Mouse (Mus musculus) neural tube, embryonic 13.5 days (tissue): Measurements from ENCODE around the gene 1190005I06Rik. TPM values are rescaled to one million over a fixed set of nuclear protein-coding genes. Genes with fewer than 3 reads are reported as not detected.

ENCODE experiments used
- ATAC-seq: fragments of 200-750 bp; cut with Nextera tagmentation; 2 replicates; pipeline ENCODE4 v1.8.0; 2017; ENCODE audit warnings: low read depth, mild to moderate bottlenecking, moderate TSS enrichment, moderate library complexity
- H3K27ac ChIP-seq: fragments of 300-500 bp; sonication (generic); replicated peaks from 2 replicates; pipeline ENCODE4 v1.5.1; 2015; ENCODE audit warnings: moderate library complexity, mild to moderate bottlenecking, inconsistent platforms
- H3K27me3 ChIP-seq: fragments of 300-500 bp; sonication (generic); 2 replicates; pipeline ENCODE4 v1.6.1; 2015; ENCODE audit warnings: mild to moderate bottlenecking, inconsistent platforms
- H3K36me3 ChIP-seq: fragments of 300-500 bp; sonication (generic); 2 replicates; pipeline ENCODE4 v1.6.1; 2015; ENCODE audit warnings: mild to moderate bottlenecking, inconsistent platforms
- H3K4me1 ChIP-seq: fragments of 300-500 bp; sonication (generic); replicated peaks from 2 replicates; pipeline ENCODE4 v1.6.1; 2015; ENCODE audit warnings: inconsistent platforms
- H3K4me2 ChIP-seq: fragments of 300-500 bp; sonication (generic); 2 replicates; pipeline ENCODE4 v1.6.1; 2015; ENCODE audit warnings: inconsistent platforms, mild to moderate bottlenecking, moderate library complexity
- H3K4me3 ChIP-seq: fragments of 300-500 bp; sonication (generic); 2 replicates; pipeline ENCODE4 v1.5.1; 2015; ENCODE audit warnings: mild to moderate bottlenecking, inconsistent platforms
- H3K9ac ChIP-seq: fragments of 300-500 bp; sonication (generic); 2 replicates; pipeline ENCODE4 v1.6.1; 2015; ENCODE audit warnings: moderate library complexity, mild to moderate bottlenecking, inconsistent platforms
- H3K9me3 ChIP-seq: fragments of 300-500 bp; sonication (generic); 2 replicates; pipeline ENCODE4 v1.6.1; 2016; ENCODE audit warnings: inconsistent platforms
- WGBS: fragments of 180-500 bp; shearing (Covaris S2); methylation state at CpG from one replicate; pipeline ENCODE4 v1.1.7; 2015; 5-methylcytosine and 5-hydroxymethylcytosine counted together
- polyA plus RNA-seq: library from polyadenylated mRNA; unstranded; fragments of >200 nt; fragmentation: Nextera tagmentation; extraction: Ambion mirVana; gene quantifications from 2 replicates; pipeline ENCODE4 v1.2.1, GENCODE M21; 2015

The 1190005I06Rik gene
- polyA plus RNA-seq, 1 experiment from 2014 or later = 6.9 TPM

- peaks cover 59% of the 10 kb centered on the region for H3K4me1 ChIP-seq
- peak overlapping the region; percentile 93 for H3K4me2 ChIP-seq
- 0 out of 2 replicates have a peak overlapping the region, but pooled peaks have one; percentile 13 for H3K27ac ChIP-seq
- ATAC-seq = no peak
- no peaks in the 10 kb centered on the region for H3K9me3 ChIP-seq
- H3K4me3 ChIP-seq = peak overlapping the region; percentile 95; the same call in 1 of the 2 replicates
- H3K9ac ChIP-seq = peak overlapping the region; percentile 88; the same call in 1 of the 2 replicates
- no peaks in the 10 kb centered on the region for H3K27me3 ChIP-seq
- H3K36me3 ChIP-seq = peaks cover 13% of the 10 kb centered on the region
- 77% methylated on average over 3 of the region's 3 CpGs for WGBS
These were observed 18.5 kb upstream of the 1190005I06Rik start for GRCm38 (mm10) chr8:120665726-120666455.

DNA sequence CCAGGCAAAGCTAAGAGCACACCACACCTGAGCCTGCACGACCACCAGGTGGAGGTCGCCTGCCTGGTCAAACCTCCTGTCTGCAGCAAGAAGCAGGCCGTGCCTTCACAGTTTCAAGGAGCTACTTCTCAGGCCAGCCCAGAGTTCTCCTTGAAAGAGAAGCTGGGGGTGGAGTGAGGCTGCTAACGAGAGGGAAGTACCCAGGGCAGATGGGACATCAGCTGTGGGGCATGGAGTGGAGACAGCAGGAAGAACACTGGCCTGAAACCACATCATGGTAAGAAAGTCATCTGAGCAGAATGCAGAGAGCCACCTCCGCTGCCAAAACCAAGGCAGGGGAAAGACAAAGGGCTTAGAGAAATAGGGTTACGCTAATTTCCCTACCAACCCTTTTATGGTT is 17.1 kb upstream of the 1190005I06Rik start:
- H3K9ac ChIP-seq = no peak overlapping the region
- H3K27ac ChIP-seq = no peak overlapping the region
- H3K4me1 ChIP-seq = peaks cover 46% of the 10 kb centered on the region
- no peak for ATAC-seq
- peaks cover 7% of the 10 kb centered on the region; the same call in 1 of the 2 replicates for H3K36me3 ChIP-seq
- H3K4me2 ChIP-seq = no peak overlapping the region
- H3K27me3 ChIP-seq = no peaks in the 10 kb centered on the region
- WGBS = 81% methylated on average over 6 of the region's 6 CpGs
- H3K9me3 ChIP-seq = no peaks in the 10 kb centered on the region
- H3K4me3 ChIP-seq = no peak overlapping the region

GRCm38 (mm10) chr8:120657415-120657814 is 10.0 kb upstream of the 1190005I06Rik start:
- peaks cover 72% of the 10 kb centered on the region for H3K36me3 ChIP-seq
- ATAC-seq = no peak
- 89% methylated on average over 8 of the region's 8 CpGs for WGBS
- H3K9ac ChIP-seq = no peak overlapping the region
- no peak overlapping the region for H3K4me2 ChIP-seq
- H3K4me3 ChIP-seq = no peak overlapping the region
- H3K4me1 ChIP-seq = no peaks in the 10 kb centered on the region
- no peak overlapping the region for H3K27ac ChIP-seq
- no peaks in the 10 kb centered on the region for H3K9me3 ChIP-seq
- H3K27me3 ChIP-seq = no peaks in the 10 kb centered on the region

DNA sequence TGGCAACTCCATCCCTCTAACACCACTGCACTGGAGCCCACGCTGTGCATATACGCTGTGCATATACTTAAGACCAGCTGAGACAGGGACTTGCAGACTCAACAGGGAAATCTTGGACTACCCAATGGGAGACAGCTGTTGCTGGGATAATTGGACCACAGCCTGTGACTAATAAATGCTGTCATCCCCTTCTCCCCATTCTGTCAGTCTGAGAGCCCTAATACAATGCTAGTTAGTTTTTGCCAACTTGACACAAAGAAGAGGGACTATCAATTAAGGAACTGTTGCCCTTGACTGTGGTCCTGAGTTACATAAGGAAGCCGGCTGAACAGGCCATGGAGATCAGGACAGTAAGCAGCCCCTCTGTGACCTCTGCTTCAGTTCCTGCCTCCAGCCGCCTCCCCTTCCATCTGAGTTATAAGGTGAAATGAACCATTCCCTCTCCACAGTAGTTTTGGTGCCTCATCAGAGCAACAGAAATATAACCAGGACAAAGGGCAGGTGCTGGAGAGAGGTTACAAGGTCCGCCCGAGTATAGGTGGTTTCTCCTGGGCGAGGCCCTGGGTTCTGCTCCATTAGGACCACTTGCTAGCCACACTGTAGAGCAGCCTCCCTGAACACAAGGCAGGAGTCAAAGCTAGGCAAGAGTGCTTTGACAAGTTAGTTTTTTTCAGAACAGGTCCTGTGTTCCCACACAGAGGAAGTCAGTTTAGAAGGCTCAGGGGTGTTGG is 9.1 kb upstream of the 1190005I06Rik start:
- Histone ChIP-seq H3K27me3 (no peaks in the 10 kb centered on the region), H3K9ac (no peak overlapping the region), H3K36me3 (peaks cover 72% of the 10 kb centered on the region), H3K4me1 (no peaks in the 10 kb centered on the region), H3K9me3 (no peaks in the 10 kb centered on the region), H3K4me2 (no peak overlapping the region), H3K4me3 (no peak overlapping the region), H3K27ac (no peak overlapping the region)
- WGBS = 88% methylated on average over 7 of the region's 7 CpGs
- no peak for ATAC-seq

GRCm38 (mm10) chr8:120644663-120645062 is 2.8 kb downstream of the 1190005I06Rik start:
- Histone ChIP-seq H3K9ac (no peak overlapping the region), H3K4me2 (no peak overlapping the region), H3K27me3 (no peaks in the 10 kb centered on the region), H3K4me1 (no peaks in the 10 kb centered on the region; the same call in 1 of the 2 replicates), H3K27ac (peak overlapping the region; percentile 54; the same call in 1 of the 2 replicates), H3K36me3 (no peaks in the 10 kb centered on the region), H3K4me3 (no peak overlapping the region), H3K9me3 (no peaks in the 10 kb centered on the region)
- peak; percentile 79 for ATAC-seq
- WGBS = 77% methylated on average over 7 of the region's 7 CpGs

DNA sequence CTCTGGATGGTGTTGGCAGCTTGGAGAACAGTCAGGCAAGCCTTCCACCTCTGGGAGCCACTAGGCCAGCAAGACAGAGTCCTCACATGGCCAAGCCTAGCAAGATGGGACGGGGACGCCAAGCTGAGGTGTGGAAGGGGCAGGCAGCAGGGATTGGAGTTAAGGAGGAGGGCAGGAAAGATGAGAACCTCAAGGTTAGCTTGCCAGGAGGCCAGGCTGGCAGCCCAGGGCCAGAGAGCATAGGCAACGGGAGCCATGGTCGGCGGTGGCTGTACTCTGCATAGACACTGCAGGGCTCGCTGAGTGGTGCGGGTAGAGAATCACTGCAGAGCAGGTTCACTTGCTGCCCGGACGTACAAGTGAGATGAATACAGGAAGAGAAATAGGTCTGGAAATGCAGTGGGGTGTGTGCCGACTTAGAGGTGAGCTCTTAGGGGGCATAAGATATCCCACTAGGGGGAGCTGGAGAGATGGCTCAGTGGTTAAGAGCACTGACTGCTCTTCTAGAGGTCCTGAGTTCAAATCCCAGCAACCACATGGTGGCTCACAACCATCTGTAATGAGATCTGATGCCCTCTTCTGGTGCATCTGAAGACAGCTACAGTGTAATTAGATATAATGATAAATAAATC is 5.3 kb downstream of the 1190005I06Rik start:
- no peaks in the 10 kb centered on the region for H3K27me3 ChIP-seq
- no peak for ATAC-seq
- no peaks in the 10 kb centered on the region for H3K36me3 ChIP-seq
- H3K4me1 ChIP-seq = no peaks in the 10 kb centered on the region; the same call in 1 of the 2 replicates
- H3K4me2 ChIP-seq = no peak overlapping the region
- no peak overlapping the region for H3K27ac ChIP-seq
- no peak overlapping the region for H3K9ac ChIP-seq
- H3K4me3 ChIP-seq = no peak overlapping the region
- WGBS = 87% methylated on average over 10 of the region's 10 CpGs
- H3K9me3 ChIP-seq = no peaks in the 10 kb centered on the region

DNA sequence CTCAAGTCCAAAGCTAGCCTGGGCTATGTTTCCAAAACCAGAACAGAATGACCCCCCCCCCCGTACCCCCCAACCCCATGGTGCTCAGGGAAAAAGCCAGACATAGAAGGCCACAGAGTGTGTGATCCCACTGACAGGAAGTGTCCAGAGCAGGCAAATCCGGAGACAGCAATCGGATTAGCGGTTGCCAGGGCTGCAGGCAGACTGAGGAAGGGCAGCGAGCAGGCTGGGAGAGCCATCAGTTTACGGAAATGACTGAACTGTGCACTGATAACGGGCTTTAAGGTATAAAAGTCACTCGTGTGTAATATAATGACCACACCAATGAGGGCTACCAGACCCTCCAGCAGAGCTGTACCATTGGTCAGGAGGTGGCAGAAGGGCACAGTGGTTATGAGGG is 6.2 kb downstream of the 1190005I06Rik start:
- no peak overlapping the region for H3K4me2 ChIP-seq
- no peaks in the 10 kb centered on the region; the same call in 1 of the 2 replicates for H3K4me1 ChIP-seq
- H3K4me3 ChIP-seq = no peak overlapping the region
- H3K27me3 ChIP-seq = peaks cover 2% of the 10 kb centered on the region; the same call in 1 of the 2 replicates
- H3K36me3 ChIP-seq = no peaks in the 10 kb centered on the region
- no peak for ATAC-seq
- H3K9ac ChIP-seq = no peak overlapping the region
- WGBS = 54% methylated on average over 8 of the region's 8 CpGs
- H3K27ac ChIP-seq = no peak overlapping the region
- H3K9me3 ChIP-seq = no peaks in the 10 kb centered on the region

- Histone ChIP-seq H3K27ac (no peak overlapping the region; the same call in 1 of the 2 replicates), H3K4me3 (peak overlapping the region; percentile 59), H3K4me2 (peak overlapping the region; percentile 94), H3K36me3 (no peaks in the 10 kb centered on the region), H3K4me1 (peaks cover 19% of the 10 kb centered on the region), H3K9me3 (no peaks in the 10 kb centered on the region), H3K27me3 (peaks cover 42% of the 10 kb centered on the region), H3K9ac (peak overlapping the region; percentile 77)
- ATAC-seq = peak; percentile 28; the same call in 1 of the 2 replicates
- under 1% methylated on average over 29 of the region's 42 CpGs for WGBS
These were observed 13.0 kb downstream of the 1190005I06Rik start for GRCm38 (mm10) chr8:120634329-120634839.

- no peaks in the 10 kb centered on the region for H3K36me3 ChIP-seq
- H3K27me3 ChIP-seq = peaks cover 42% of the 10 kb centered on the region
- H3K9ac ChIP-seq = peak overlapping the region; percentile 77
- under 1% methylated on average over 44 of the region's 44 CpGs for WGBS
- H3K4me1 ChIP-seq = peaks cover 19% of the 10 kb centered on the region
- peak overlapping the region; percentile 94 for H3K4me2 ChIP-seq
- peak; percentile 49 for ATAC-seq
- H3K4me3 ChIP-seq = peak overlapping the region; percentile 59
- no peaks in the 10 kb centered on the region for H3K9me3 ChIP-seq
- no peak overlapping the region; the same call in 1 of the 2 replicates for H3K27ac ChIP-seq
These were observed 13.7 kb downstream of the 1190005I06Rik start for GRCm38 (mm10) chr8:120633665-120634271.

DNA sequence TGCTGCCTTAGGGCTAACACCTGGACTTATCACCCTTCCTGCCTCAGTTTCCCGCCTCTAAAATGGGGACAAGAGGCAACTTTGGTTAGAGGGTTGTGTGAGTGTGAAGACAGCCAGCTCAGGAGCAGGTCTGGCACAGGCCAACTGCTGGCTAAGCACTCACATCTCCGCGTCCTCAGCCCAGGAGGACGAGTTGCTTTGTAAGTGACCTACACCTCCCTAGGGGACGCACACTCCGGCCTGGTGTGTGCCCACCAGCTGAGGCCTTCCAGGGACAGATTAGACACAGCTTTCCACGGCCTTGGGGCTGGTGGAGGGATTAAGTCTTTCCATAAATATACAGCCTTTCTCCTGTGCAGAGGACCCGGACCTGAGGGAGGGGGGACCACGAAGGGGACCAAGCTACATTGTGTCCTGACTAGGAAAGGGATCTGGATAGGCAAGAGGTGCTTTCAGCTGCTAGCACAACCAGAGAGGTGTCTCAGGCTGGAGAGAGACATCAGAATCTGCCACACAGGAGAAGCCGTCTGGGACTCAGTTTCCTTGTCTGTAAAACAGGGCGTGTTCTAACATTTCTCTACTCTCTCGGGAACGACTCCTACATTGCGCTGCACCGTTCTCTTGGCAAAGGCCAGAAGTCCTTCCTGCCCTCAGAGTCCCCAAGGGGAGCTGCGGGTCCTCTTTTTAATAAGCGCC is 14.3 kb downstream of the 1190005I06Rik start:
- H3K27me3 ChIP-seq = peaks cover 42% of the 10 kb centered on the region
- ATAC-seq = peak; percentile 7; the same call in 1 of the 2 replicates
- peak overlapping the region; percentile 77; the same call in 1 of the 2 replicates for H3K9ac ChIP-seq
- H3K4me1 ChIP-seq = peaks cover 19% of the 10 kb centered on the region
- peak overlapping the region; percentile 94 for H3K4me2 ChIP-seq
- no peaks in the 10 kb centered on the region for H3K9me3 ChIP-seq
- H3K27ac ChIP-seq = no peak overlapping the region; the same call in 1 of the 2 replicates
- peak overlapping the region; percentile 59 for H3K4me3 ChIP-seq
- no peaks in the 10 kb centered on the region for H3K36me3 ChIP-seq
- WGBS = 25% methylated on average over 17 of the region's 17 CpGs
